Mouse (Mus musculus) MEL (cell line): ENCODE data around the gene Nolc1.

ENCODE experiments used
- CHD2 ChIP-seq: IDR thresholded peaks from 2 replicates; pipeline ENCODE4 v1.6.1; 2011; ENCODE audit warnings: low read length, improper control_type of control experiment
- CTCF ChIP-seq, 3 experiments: IDR thresholded peaks in 2 of 3; conservative IDR thresholded peaks in 1 of 3; 2 replicates each; pipeline ENCODE4 v1.5.1; 2011 to 2012; ENCODE audit warnings: low read length in 3 of 3, low read depth in 2 of 3, mild to moderate bottlenecking in 2 of 3, improper control_type of control experiment in 1 of 3, inconsistent platforms in 1 of 3, mixed read lengths in 1 of 3, moderate library complexity in 1 of 3; ENCODE audit not compliant: control insufficient read depth in 1 of 3, insufficient read depth in 1 of 3, poor library complexity in 1 of 3, severe bottlenecking in 1 of 3
- EP300 ChIP-seq, 2 experiments: IDR thresholded peaks; 2 replicates each; pipeline ENCODE4 v1.6.1; 2011; ENCODE audit warnings: improper control_type of control experiment in 2 of 2, low read length in 2 of 2, low read depth in 1 of 2, mild to moderate bottlenecking in 1 of 2
- HCFC1 ChIP-seq: IDR thresholded peaks from 2 replicates; pipeline ENCODE4 v1.6.1; 2012; ENCODE audit warnings: low read depth, mild to moderate bottlenecking, inconsistent platforms, low read length, improper control_type of control experiment, moderate library complexity
- JUND ChIP-seq: IDR thresholded peaks from 2 replicates; pipeline ENCODE4 v1.6.1; 2011; ENCODE audit warnings: low read depth, mild to moderate bottlenecking, improper control_type of control experiment, low read length
- MAZ ChIP-seq: IDR thresholded peaks from 2 replicates; pipeline ENCODE4 v1.6.1; 2012; ENCODE audit warnings: low read depth, mild to moderate bottlenecking, inconsistent platforms, low read length, improper control_type of control experiment
- MXI1 ChIP-seq: IDR thresholded peaks from 2 replicates; pipeline ENCODE4 v1.6.1; 2011; ENCODE audit warnings: mild to moderate bottlenecking, low read depth, low read length, improper control_type of control experiment
- MYB ChIP-seq: IDR thresholded peaks from 2 replicates; pipeline ENCODE4 v1.6.1; 2011; ENCODE audit warnings: mild to moderate bottlenecking, low read depth, low read length, improper control_type of control experiment
- POLR2A ChIP-seq, 2 experiments: IDR thresholded peaks; 2 replicates each; pipeline ENCODE4 v1.6.1; 2011 to 2012; ENCODE audit warnings: low read length in 2 of 2, mild to moderate bottlenecking in 2 of 2, control low read depth in 1 of 2, improper control_type of control experiment in 1 of 2, low read depth in 1 of 2, moderate library complexity in 1 of 2; ENCODE audit not compliant: control insufficient read depth in 1 of 2, insufficient read depth in 1 of 2, poor library complexity in 1 of 2
- RAD21 ChIP-seq: IDR thresholded peaks from 2 replicates; pipeline ENCODE4 v1.6.1; 2011; ENCODE audit warnings: mild to moderate bottlenecking, low read depth, low read length, improper control_type of control experiment
- SMC3 ChIP-seq: IDR thresholded peaks from 2 replicates; pipeline ENCODE4 v1.6.1; 2011; ENCODE audit warnings: low read depth, low read length, improper control_type of control experiment
- TCF12 ChIP-seq: IDR thresholded peaks from 2 replicates; pipeline ENCODE4 v1.6.1; 2014; ENCODE audit warnings: low read depth, mild to moderate bottlenecking, inconsistent platforms, low read length, improper control_type of control experiment, moderate library complexity
- ZC3H11A ChIP-seq: IDR thresholded peaks from 2 replicates; pipeline ENCODE4 v1.6.1; 2012; ENCODE audit warnings: low read depth, mild to moderate bottlenecking, inconsistent platforms, low read length, improper control_type of control experiment

DNA sequence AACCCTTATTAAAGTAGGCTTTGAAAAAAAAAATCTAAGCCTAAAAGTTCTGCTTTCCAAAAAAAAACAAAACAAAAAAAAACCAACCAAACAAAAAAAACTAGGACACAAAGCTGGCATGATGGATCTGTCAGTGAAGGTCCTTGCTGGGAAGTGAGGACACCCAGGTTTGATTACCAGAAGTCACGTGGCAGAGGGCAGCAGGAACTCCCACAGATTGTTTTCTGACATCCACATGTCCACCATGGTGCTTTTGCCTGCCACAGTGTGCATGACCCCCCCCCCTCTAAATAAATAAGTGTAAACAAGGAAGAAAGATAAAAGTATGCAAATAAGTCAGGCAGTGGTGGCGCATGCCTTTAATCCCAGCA is 28.5 kb downstream of the Nolc1 start:
- no peak for TF ChIP-seq RAD21
- no peak for TF ChIP-seq MAZ
- TF ChIP-seq MYB, result no peak
- no peak for TF ChIP-seq ZC3H11A
- no peak for TF ChIP-seq SMC3
- no peak for TF ChIP-seq EP300 (IDR thresholded peaks at IDR 0.05; ENCODE audit: low read depth in 1 of 2, low read length in 2 of 2)
- TF ChIP-seq CTCF (IDR thresholded peaks at IDR 0.05 in 2 of 3, conservative IDR thresholded peaks at IDR 0.05 in 1 of 3; ENCODE audit: control insufficient read depth in 1 of 3, insufficient read depth in 1 of 3, low read depth in 2 of 3, low read length in 3 of 3, poor library complexity in 1 of 3, severe bottlenecking in 1 of 3), result no peak
- no peak for TF ChIP-seq CHD2
- no peak for TF ChIP-seq TCF12
- no peak for TF ChIP-seq POLR2A (IDR thresholded peaks at IDR 0.05; ENCODE audit: control insufficient read depth in 1 of 2, insufficient read depth in 1 of 2, low read depth in 1 of 2, low read length in 2 of 2, poor library complexity in 1 of 2)
- TF ChIP-seq HCFC1, result no peak
- TF ChIP-seq MXI1, result no peak
- no peak for TF ChIP-seq JUND
